Mouse (Mus musculus): ENCODE results near the gene Psmb11.

Psmb11 gene

DNA sequence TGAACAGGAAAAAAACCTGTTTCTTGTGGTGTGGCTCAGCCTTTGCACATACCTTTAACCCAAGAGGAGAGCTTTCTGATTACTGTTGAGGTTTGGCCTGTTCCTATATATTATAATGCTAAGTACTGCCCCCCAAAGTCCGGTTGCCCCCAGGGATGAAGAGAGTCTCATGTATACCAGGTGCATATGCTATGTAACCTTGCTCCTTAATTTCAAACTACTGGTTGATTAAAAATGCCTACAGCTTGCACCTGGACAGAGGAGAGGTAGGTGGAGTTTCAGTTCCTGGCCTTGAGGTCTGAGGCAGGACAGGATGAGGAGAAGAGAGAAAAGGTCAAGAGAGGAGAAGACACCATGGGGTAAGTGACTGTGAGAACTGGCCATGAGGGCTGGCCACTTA lies at the start of gene Psmb11:
Psmb11 (plus strand) TSS at position 301 of the 400 bp plus-strand sequence.
- DNase-seq (ENCODE audit: low spot score in 2 of 2) = no peak

- no peak for DNase-seq (ENCODE audit: low spot score in 2 of 2)
Measured at GRCm38 (mm10) chr14:54572122-54572521, 49.1 kb upstream of the Psmb11 start.

DNA sequence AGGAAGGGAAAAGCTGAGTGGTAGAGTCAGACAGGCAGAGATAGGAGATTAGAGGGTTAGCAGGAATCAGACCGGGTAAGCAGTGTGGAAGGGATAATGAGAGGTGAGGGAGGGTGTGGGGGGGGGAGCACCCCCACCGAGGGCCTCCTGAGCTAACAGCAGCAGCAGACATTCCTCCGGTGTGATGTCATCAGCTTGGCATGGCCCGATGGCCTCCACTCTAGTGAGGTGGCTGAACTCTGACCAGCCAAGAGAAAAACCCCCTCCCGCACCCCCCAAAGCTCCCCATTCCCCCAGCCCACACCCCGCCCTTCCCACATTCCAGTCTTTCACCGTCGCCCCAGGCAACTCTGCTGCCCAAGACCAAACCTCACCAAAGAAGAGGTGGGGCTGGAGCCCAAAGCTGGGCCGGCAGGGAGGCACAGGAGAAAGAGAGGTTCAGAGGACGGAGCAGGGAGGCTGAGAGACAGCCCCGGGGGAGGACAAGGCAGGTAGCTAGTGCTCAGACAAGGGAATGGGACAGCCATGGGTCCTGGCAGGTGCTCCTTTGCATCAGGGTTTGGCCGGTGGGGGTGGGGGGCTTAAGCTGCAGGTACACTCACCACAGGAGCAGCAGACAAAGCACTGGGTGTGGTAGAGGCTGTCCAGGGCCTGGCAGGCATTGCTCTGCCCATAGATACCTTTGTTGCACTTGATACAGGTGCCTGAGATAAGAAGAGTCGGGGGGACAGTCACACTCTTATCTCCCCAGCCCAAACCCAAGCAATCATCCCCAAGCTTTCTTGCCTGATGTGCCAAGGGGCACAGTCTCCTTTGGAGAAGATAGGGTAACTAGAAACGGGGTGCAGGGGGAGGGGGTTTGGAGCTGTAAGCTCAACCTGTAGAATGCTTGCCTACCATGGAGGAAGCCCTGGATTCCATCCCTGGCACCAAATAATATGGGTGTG lies 48.2 kb upstream of the Psmb11 start:
- no peak for DNase-seq (ENCODE audit: low spot score in 2 of 2)

- no peak for DNase-seq (ENCODE audit: low spot score in 2 of 2)
Measured at GRCm38 (mm10) chr14:54574253-54574652, 47.0 kb upstream of the Psmb11 start.

DNA sequence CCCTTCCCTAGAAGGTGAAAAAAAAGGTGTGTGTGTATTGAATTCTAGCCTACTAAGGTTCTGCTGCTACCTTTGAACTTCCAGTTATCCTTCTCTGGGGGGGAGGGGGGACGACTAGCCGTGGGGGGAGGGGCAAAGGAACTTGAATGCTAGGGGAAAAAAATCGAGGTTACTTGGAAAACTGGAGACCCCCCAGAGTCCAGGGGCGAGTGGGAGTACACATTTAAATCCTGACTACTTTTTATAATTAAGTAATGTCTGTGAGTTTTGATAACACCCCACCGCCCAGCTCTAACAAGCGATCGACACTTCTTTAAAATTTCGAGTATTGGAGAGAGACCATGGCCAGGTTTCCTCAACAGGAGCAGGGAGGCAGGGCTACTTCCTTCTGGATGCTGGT lies 46.2 kb upstream of the Psmb11 start:
- no peak for DNase-seq (ENCODE audit: low spot score in 2 of 2)

DNA sequence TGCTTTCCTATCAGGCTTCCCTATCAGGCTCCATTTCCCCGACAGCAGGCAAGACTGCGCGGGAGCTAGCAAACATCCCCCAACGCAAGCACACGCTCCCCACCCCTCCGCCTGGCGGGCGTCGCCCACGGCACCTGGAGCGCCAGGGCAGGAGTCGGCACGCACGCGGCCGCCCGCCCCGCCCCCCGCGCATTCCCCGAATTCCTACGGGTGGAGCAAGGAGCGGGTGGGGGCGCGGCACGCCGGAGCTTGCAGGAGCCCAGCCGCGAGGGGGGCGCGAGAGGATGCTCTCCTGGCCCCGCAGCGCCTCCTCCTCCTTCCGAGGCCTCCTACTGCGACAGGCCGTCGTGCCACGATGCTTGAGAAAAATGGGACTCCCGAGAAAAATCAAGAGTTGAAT lies 45.6 kb upstream of the Psmb11 start:
- peak in 1 of 2 experiments; percentile 45 for DNase-seq (ENCODE audit: low spot score in 2 of 2)

GRCm38 (mm10) chr14:54576241-54577088 lies 44.8 kb upstream of the Psmb11 start:
- no peak for DNase-seq (ENCODE audit: low spot score in 2 of 2)

- DNase-seq (ENCODE audit: low spot score in 2 of 2) = peak; percentile 84
Measured at GRCm38 (mm10) chr14:54577089-54577982, 43.9 kb upstream of the Psmb11 start, which contains the start of gene Ajuba. Gene Ajuba, minus strand, starts transcription at chr14:54577558.

DNA sequence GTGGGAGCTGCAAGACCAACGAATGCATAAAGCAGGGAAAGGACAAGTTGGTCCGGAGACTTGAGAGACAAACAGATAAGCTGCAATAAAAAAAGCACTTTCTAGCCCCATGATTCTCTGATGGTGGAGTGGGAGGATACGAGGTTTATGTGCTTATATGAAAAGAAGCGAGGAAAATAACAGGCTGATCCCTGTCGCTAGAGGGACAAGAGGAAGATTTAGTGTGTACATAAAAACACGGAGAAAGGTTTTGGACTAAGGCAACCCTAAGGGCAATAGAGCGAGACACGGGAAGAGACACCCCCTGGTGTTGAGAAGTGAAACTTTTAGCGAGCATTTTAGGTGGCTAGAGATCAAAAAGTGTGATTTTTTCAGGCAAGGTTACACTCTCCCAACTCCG lies 43.2 kb upstream of the Psmb11 start:
- no peak for DNase-seq (ENCODE audit: low spot score in 2 of 2)

GRCm38 (mm10) chr14:54579638-54580037 lies 41.6 kb upstream of the Psmb11 start:
- no peak for DNase-seq (ENCODE audit: low spot score in 2 of 2)

DNA sequence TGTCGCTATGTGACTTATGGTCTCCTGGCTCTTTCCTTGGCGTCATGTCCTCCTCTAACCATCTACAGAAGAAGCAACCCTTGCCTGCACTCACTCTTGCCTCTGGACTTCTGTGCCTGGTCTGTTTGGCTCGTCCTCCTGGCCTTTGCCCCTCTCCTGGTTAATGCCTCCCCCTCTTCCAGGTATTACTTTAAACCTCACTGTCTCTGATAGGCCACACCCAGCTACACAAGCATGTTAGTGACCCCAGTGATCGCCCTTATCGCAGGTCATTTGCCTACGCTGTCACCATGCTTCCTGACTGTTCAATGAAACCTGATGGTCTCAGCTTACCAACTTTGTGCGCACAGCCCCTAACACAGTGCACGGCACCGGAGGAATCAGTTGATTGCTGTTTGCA lies 38.7 kb upstream of the Psmb11 start:
- no peak for DNase-seq (ENCODE audit: low spot score in 2 of 2)

DNA sequence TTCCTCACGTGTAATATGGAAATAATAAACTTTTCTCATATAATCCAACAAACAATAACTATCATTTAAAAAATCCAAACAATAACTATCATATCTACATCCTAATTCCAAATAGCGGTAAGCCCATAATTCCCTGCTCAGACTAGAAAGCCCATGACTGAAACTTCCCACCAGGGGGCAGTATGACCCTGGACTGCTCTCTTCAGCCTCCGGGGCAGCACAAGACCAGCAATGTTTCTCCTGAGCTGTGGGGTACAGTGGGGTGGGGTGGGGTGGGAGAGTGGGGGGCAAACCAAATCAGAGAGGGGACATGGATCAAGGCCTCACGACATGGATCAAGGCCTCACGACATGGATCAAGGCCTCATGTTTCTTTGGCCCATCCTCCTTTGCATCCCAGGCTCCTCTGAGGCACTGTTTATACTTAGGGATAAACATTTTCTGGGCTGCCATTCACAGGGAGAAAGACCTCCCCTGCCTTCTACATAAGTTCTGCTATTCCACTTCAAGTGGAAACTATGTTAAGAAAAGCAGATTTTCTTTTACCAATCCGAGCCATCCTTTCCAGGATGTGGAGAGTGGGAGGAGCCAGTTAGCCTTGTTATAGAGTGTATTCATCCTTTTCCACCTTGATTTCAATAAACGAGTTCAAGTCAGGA lies 37.4 kb upstream of the Psmb11 start:
- peak in 1 of 2 experiments; percentile 61 for DNase-seq (ENCODE audit: low spot score in 2 of 2)

DNA sequence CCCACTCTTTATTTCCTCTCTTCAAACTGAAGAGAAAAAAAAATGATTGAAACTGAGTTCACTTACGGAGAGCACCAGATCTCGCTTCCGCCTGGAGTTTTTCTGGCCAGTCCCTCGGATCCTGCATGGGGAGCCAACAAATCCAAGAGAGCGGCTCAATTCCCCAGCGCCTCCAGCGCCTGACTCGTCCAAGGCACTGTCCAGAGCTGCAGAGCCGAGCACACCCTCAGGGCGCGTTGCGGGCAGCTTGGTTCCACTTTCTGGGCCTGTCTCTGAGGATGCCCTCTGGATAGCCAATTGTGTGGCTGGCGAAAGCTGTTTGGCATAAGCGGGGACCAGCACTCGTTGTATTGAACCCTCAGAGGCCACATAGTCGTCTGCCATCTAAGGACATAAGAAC lies 30.2 kb upstream of the Psmb11 start:
- no peak for DNase-seq (ENCODE audit: low spot score in 2 of 2)

- peak; percentile 46 to 75 for DNase-seq (ENCODE audit: low spot score in 2 of 2)
Measured at GRCm38 (mm10) chr14:54592319-54592934, 28.8 kb upstream of the Psmb11 start.

GRCm38 (mm10) chr14:54594055-54594454 lies 27.2 kb upstream of the Psmb11 start:
- DNase-seq (ENCODE audit: low spot score in 2 of 2) = no peak

DNA sequence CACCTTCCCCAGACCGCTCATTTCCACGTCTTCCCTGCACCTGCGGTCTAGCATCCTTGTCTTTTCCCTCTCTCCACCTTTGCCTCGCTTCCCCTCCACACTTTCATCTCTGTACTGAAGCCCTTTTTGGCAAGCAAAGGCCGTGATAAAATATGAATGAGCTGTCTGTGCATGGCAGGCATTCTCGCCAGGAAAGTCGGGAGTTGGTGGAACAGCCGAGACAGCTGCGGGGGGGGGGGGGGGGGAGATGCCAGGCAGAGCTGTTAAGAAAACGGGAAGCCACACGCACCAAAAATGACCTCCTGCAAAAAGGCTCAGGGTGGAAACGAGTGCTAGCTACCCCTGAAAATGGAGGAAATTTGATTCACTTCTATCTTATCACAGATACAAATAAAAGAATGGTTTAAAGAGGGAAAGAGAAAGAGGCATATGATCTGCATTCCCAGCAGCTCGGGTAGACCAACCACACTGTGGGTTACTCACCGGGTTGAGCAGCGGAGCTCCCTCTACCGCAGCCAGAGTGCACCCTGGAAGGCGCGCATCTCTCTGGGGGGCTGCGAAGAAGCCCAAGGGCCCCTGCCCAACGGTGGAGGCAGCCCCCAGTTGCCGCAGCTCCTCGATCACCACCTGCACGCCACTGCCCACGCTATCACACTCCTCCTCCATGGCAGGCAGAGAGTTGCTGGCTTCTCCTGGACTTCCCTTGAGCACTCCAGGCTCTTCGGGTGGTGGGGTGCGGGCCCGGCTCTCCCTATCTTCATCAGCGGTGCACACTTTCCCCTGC lies 26.4 kb upstream of the Psmb11 start:
- peak in 1 of 2 experiments; percentile 52 for DNase-seq (ENCODE audit: low spot score in 2 of 2)

GRCm38 (mm10) chr14:54597084-54597483 lies 24.1 kb upstream of the Psmb11 start:
- no peak for DNase-seq (ENCODE audit: low spot score in 2 of 2)

DNA sequence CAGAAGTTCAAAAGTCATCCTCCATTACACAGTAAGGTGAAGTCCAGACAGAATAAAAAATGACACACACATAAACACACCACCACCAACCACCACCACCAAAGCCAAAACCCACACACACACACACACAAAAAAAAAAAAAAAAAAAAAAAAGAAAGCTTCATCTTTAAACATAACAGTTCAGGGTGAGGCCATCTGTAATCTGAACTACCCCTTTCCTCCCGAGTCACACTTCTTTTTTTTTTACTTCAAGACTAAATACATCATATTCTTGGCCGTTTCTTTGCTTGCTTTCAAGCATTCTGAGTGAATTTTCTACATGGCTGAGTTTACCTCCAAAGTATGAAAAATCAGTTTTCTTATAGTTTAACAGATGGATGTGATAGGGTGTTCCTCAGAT lies 19.6 kb upstream of the Psmb11 start:
- no peak for DNase-seq (ENCODE audit: low spot score in 2 of 2)

DNA sequence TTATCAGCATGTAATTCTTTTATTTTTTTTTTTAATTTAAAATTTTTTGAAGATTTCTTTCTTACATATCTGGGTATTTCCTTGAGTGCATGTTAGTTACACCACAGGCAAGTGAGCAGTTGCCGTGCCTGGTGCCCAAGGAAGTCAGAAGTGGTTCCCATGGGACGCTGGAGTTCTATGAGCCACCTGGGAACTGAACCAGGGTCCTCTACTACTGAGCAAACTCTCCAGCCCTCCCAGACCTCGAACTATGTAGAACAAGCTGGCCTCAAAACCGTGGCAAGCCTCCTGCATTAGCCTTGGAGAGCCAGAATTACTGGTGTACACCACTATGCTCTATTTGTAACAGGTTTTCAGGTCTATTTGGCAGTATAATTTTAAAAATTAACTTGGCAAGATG lies 18.6 kb upstream of the Psmb11 start:
- DNase-seq (ENCODE audit: low spot score in 2 of 2) = no peak

Measured in right cerebral cortex, postnatal 10 days (tissue).